Mouse (Mus musculus): ENCODE results near the gene Bcl2l13.
A peak's percentile ranks its signal among the peaks of the same experiment; 100 is the strongest.
"Not testable (repeated sequence)": the region's sequence is repeated elsewhere in the genome, so short reads cannot be mapped to it uniquely, and the experiment has no call there.

Gene Bcl2l13

GRCm38 (mm10) chr6:120835474-120836374 lies at the start of gene Bcl2l13:
TSS of gene Bcl2l13 (plus strand) at chr6:120836212.
- peak; percentile 95 for DNase-seq (ENCODE audit: low read depth)

GRCm38 (mm10) chr6:120788068-120788607 lies 47.9 kb upstream of the Bcl2l13 start:
- DNase-seq (ENCODE audit: low read depth): no peak

- DNase-seq (ENCODE audit: low read depth): peak; percentile 67
These were observed 47.1 kb upstream of the Bcl2l13 start for GRCm38 (mm10) chr6:120788904-120789303.

GRCm38 (mm10) chr6:120790153-120790552 lies 45.9 kb upstream of the Bcl2l13 start:
- DNase-seq (ENCODE audit: low read depth): no peak

GRCm38 (mm10) chr6:120790717-120791116 lies 45.3 kb upstream of the Bcl2l13 start:
- DNase-seq (ENCODE audit: low read depth): no peak

- no peak for DNase-seq (ENCODE audit: low read depth)
These were observed 43.1 kb upstream of the Bcl2l13 start for GRCm38 (mm10) chr6:120792947-120793346.

- DNase-seq (ENCODE audit: low read depth): no peak
These were observed 40.5 kb upstream of the Bcl2l13 start for GRCm38 (mm10) chr6:120795422-120796086.

- no peak for DNase-seq (ENCODE audit: low read depth)
These were observed 39.9 kb upstream of the Bcl2l13 start for GRCm38 (mm10) chr6:120796111-120796510.

GRCm38 (mm10) chr6:120798019-120798418 lies 38.0 kb upstream of the Bcl2l13 start:
- no peak for DNase-seq (ENCODE audit: low read depth)

GRCm38 (mm10) chr6:120798905-120799304 lies 37.1 kb upstream of the Bcl2l13 start:
- DNase-seq (ENCODE audit: low read depth): no peak

GRCm38 (mm10) chr6:120799581-120800041 lies 36.4 kb upstream of the Bcl2l13 start:
- DNase-seq (ENCODE audit: low read depth): peak; percentile 29

GRCm38 (mm10) chr6:120806999-120807737 lies 28.8 kb upstream of the Bcl2l13 start:
- no peak for DNase-seq (ENCODE audit: low read depth)

- no peak for DNase-seq (ENCODE audit: low read depth)
These were observed 28.3 kb upstream of the Bcl2l13 start for GRCm38 (mm10) chr6:120807738-120808081.

GRCm38 (mm10) chr6:120811999-120812398 lies 24.0 kb upstream of the Bcl2l13 start:
- not testable (repeated sequence) for DNase-seq (ENCODE audit: low read depth)

GRCm38 (mm10) chr6:120819294-120819693 lies 16.7 kb upstream of the Bcl2l13 start:
- DNase-seq (ENCODE audit: low read depth): no peak

- DNase-seq (ENCODE audit: low read depth): no peak
These were observed 15.9 kb upstream of the Bcl2l13 start for GRCm38 (mm10) chr6:120820144-120820543.

- no peak for DNase-seq (ENCODE audit: low read depth)
These were observed 15.1 kb upstream of the Bcl2l13 start for GRCm38 (mm10) chr6:120820941-120821340.

- DNase-seq (ENCODE audit: low read depth): no peak
These were observed 14.3 kb upstream of the Bcl2l13 start for GRCm38 (mm10) chr6:120821715-120822114.

- peak; percentile 98 for DNase-seq (ENCODE audit: low read depth)
These were observed 13.6 kb upstream of the Bcl2l13 start, which contains the start of gene Atp6v1e1 for GRCm38 (mm10) chr6:120822307-120822928. TSS of gene Atp6v1e1 (minus strand) at chr6:120822793.

- no peak for DNase-seq (ENCODE audit: low read depth)
These were observed 12.9 kb upstream of the Bcl2l13 start for GRCm38 (mm10) chr6:120822937-120823614.

- DNase-seq (ENCODE audit: low read depth): no peak
These were observed 6.0 kb upstream of the Bcl2l13 start for GRCm38 (mm10) chr6:120830056-120830455.
